Mouse (Mus musculus): Measurements from ENCODE around the gene Tmprss15. TPM values are rescaled to one million over a fixed set of nuclear protein-coding genes. Genes with fewer than 3 reads are reported as not detected.
A peak's percentile ranks its signal among the peaks of the same experiment; 100 is the strongest.

Tmprss15 gene
- total and polyA plus RNA-seq, 2 experiments from 2014 or later, result 0.06 TPM; not detected in 1

DNA sequence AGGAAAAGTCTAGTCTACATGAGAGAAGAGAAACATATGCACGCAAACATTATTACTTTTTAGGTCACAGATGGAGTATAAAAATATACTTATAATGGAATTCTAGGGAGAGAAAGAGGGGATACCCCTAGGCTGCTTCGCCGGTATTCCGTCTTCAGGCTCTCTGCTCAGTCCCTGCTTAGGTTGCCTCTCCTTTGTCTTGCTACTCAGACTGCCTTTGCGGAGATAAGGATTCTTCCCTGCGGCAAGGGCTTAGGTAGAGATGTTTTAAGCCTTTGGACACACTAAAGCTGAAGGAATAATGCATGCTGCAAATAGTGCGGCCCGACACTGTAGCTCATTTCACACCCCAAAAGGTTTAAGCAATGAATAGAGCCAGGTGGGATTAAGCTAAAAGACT is 114.5 kb downstream of the Tmprss15 start:
- 24% methylated on average over 8 of the region's 8 CpGs for WGBS
- DNase-seq (ENCODE audit: low spot score) (no peak), ATAC-seq (ENCODE audit: low FRiP score) (peak; percentile 49; the same call in 1 of the 2 replicates)
- Histone ChIP-seq H3K27ac (ENCODE audit: low read depth, low read length) (no peak overlapping the region), H3K27me3 (ENCODE audit: insufficient read depth, low read length) (no peaks in the 10 kb centered on the region), H3K4me3 (ENCODE audit: low read depth, low read length) (no peak overlapping the region), H3K4me1 (ENCODE audit: insufficient read depth, low read length) (no peaks in the 10 kb centered on the region), H3K36me3 (ENCODE audit: insufficient read depth, low read length) (no peaks in the 10 kb centered on the region), H3K4me2 (ENCODE audit: low read depth, low read length, poor library complexity, severe bottlenecking) (no peak overlapping the region), H3K9ac (replicated peaks; ENCODE audit: low read length, poor library complexity, severe bottlenecking) (no peak overlapping the region), H3K9me3 (ENCODE audit: low read length) (no peaks in the 10 kb centered on the region)
- TF ChIP-seq CTCF (IDR thresholded peaks at IDR 0.05), result no peak

DNA sequence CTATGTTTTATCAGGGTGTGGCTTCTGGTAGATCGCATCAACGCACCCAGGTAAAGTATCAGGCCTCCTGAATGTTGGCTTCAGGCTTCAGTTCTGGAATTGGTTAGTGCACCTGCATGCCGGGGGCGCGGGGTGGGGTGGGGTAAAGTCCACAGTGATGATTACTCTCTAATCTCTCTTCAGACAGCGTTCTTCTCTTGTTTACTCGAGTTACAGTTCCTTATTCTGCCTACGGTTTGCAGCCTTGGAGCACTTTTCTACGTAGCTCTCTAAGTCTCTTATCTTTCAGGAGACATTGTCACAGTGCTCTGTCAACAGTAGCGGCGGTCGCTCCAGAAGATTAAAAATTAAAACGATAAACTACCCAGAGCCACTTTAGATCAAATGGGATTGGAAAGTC is 116.8 kb downstream of the Tmprss15 start:
- Histone ChIP-seq H3K4me1 (ENCODE audit: insufficient read depth, low read length) (no peaks in the 10 kb centered on the region), H3K9ac (replicated peaks; ENCODE audit: low read length, poor library complexity, severe bottlenecking) (no peak overlapping the region), H3K9me3 (ENCODE audit: low read length) (no peaks in the 10 kb centered on the region), H3K4me2 (ENCODE audit: low read depth, low read length, poor library complexity, severe bottlenecking) (no peak overlapping the region), H3K4me3 (ENCODE audit: low read depth, low read length) (no peak overlapping the region), H3K27me3 (ENCODE audit: insufficient read depth, low read length) (no peaks in the 10 kb centered on the region), H3K36me3 (ENCODE audit: insufficient read depth, low read length) (no peaks in the 10 kb centered on the region), H3K27ac (ENCODE audit: low read depth, low read length) (no peak overlapping the region)
- ATAC-seq (ENCODE audit: low FRiP score) (no peak), DNase-seq (ENCODE audit: low spot score) (no peak)
- no peak for TF ChIP-seq CTCF (IDR thresholded peaks at IDR 0.05)
- WGBS, result 86% methylated on average over 13 of the region's 13 CpGs

- Histone ChIP-seq H3K9ac (replicated peaks; ENCODE audit: low read length, poor library complexity, severe bottlenecking) (no peak overlapping the region), H3K4me3 (ENCODE audit: low read depth, low read length) (no peak overlapping the region), H3K4me1 (ENCODE audit: insufficient read depth, low read length) (no peaks in the 10 kb centered on the region), H3K4me2 (ENCODE audit: low read depth, low read length, poor library complexity, severe bottlenecking) (no peak overlapping the region), H3K27ac (ENCODE audit: low read depth, low read length) (no peak overlapping the region), H3K36me3 (ENCODE audit: insufficient read depth, low read length) (no peaks in the 10 kb centered on the region), H3K9me3 (ENCODE audit: low read length) (no peaks in the 10 kb centered on the region), H3K27me3 (ENCODE audit: insufficient read depth, low read length) (no peaks in the 10 kb centered on the region)
- WGBS, result 32% methylated on average over 13 of the region's 13 CpGs
- DNase-seq (ENCODE audit: low spot score) (peak; percentile 72), ATAC-seq (ENCODE audit: low FRiP score) (no peak)
- TF ChIP-seq CTCF (IDR thresholded peaks at IDR 0.05), result peak; percentile 78
Observed at GRCm38 (mm10) chr16:78969091-78969731, 121.7 kb downstream of the Tmprss15 start.

DNA sequence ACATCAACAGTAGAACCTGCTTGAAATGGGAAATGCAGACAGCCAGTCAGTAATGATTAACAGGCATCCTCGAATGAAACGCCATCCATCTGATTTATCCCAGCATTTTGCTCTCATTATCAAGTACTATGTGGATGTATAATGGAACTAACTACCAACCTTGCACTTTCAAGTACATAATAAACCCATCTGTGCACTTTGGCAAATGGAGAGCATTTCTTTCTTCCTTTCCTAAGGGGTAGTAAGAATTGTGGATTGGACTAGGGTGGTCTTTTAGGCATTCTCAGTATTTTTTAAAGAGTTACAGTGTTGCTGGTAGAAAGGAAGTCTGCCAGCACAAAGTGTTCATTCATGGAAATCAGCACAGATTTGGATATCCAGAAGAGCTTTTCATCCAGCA is 133.5 kb downstream of the Tmprss15 start:
- DNase-seq (ENCODE audit: low spot score) (no peak), ATAC-seq (ENCODE audit: low FRiP score) (no peak)
- Histone ChIP-seq H3K36me3 (ENCODE audit: insufficient read depth, low read length) (no peaks in the 10 kb centered on the region), H3K27me3 (ENCODE audit: insufficient read depth, low read length) (no peaks in the 10 kb centered on the region), H3K4me3 (ENCODE audit: low read depth, low read length) (no peak overlapping the region), H3K27ac (ENCODE audit: low read depth, low read length) (no peak overlapping the region), H3K4me2 (ENCODE audit: low read depth, low read length, poor library complexity, severe bottlenecking) (no peak overlapping the region), H3K9me3 (ENCODE audit: low read length) (no peaks in the 10 kb centered on the region), H3K9ac (replicated peaks; ENCODE audit: low read length, poor library complexity, severe bottlenecking) (no peak overlapping the region), H3K4me1 (ENCODE audit: insufficient read depth, low read length) (no peaks in the 10 kb centered on the region)
- TF ChIP-seq CTCF (IDR thresholded peaks at IDR 0.05), result no peak
- WGBS, result 77% methylated on average over 2 of the region's 2 CpGs

- Histone ChIP-seq H3K9me3 (ENCODE audit: low read length) (no peaks in the 10 kb centered on the region), H3K27ac (ENCODE audit: low read depth, low read length) (no peak overlapping the region), H3K27me3 (ENCODE audit: insufficient read depth, low read length) (no peaks in the 10 kb centered on the region), H3K4me1 (ENCODE audit: insufficient read depth, low read length) (no peaks in the 10 kb centered on the region), H3K36me3 (ENCODE audit: insufficient read depth, low read length) (no peaks in the 10 kb centered on the region), H3K4me3 (ENCODE audit: low read depth, low read length) (no peak overlapping the region), H3K4me2 (ENCODE audit: low read depth, low read length, poor library complexity, severe bottlenecking) (no peak overlapping the region), H3K9ac (replicated peaks; ENCODE audit: low read length, poor library complexity, severe bottlenecking) (no peak overlapping the region)
- ATAC-seq (ENCODE audit: low FRiP score) (no peak), DNase-seq (ENCODE audit: low spot score) (peak; percentile 31)
- WGBS, result 76% methylated on average over 4 of the region's 4 CpGs
- peak; percentile 67 for TF ChIP-seq CTCF (IDR thresholded peaks at IDR 0.05)
Observed at GRCm38 (mm10) chr16:78950359-78950758, 140.5 kb downstream of the Tmprss15 start.

DNA sequence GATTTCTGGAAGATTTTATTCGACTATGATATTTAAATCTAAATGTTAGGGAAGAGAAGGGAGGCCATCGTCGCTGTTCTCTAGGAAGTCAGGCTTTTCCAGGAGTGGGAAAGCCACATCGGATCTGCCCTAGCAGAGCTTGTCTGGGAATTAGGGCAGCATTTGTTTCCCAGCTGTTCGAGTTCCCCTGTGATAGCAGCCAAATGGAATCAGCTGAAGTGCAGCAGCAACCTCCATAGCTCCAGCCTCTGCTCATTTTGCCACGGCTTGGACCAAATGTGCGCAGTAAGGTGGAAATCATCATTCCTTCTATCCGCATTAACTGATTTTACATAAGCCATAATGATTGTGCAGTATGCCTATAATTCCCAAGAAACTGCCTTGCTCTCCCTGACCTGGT is 153.1 kb downstream of the Tmprss15 start:
- Histone ChIP-seq H3K4me3 (ENCODE audit: low read depth, low read length) (no peak overlapping the region), H3K27me3 (ENCODE audit: insufficient read depth, low read length) (no peaks in the 10 kb centered on the region), H3K4me1 (ENCODE audit: insufficient read depth, low read length) (no peaks in the 10 kb centered on the region), H3K9ac (replicated peaks; ENCODE audit: low read length, poor library complexity, severe bottlenecking) (no peak overlapping the region), H3K27ac (ENCODE audit: low read depth, low read length) (no peak overlapping the region), H3K4me2 (ENCODE audit: low read depth, low read length, poor library complexity, severe bottlenecking) (no peak overlapping the region), H3K9me3 (ENCODE audit: low read length) (no peaks in the 10 kb centered on the region), H3K36me3 (ENCODE audit: insufficient read depth, low read length) (no peaks in the 10 kb centered on the region)
- ATAC-seq (ENCODE audit: low FRiP score) (no peak), DNase-seq (ENCODE audit: low spot score) (no peak)
- no peak for TF ChIP-seq CTCF (IDR thresholded peaks at IDR 0.05)
- 85% methylated on average over 8 of the region's 8 CpGs for WGBS
